Mouse (Mus musculus) gastrocnemius, adult 8-10 months (tissue): Measurements from ENCODE around the gene Sirt6. TPM values are rescaled to one million over a fixed set of nuclear protein-coding genes. Genes with fewer than 3 reads are reported as not detected.
"Not testable (repeated sequence)": the region's sequence is repeated elsewhere in the genome, so short reads cannot be mapped to it uniquely, and the experiment has no call there.

Experiments used
- DNase-seq, 2 experiments: peaks; one replicate each; pipeline ENCODE4 v3.0.0; 2022; ENCODE audit warnings: low spot score in 2 of 2
- total RNA-seq, 4 experiments: library from RNA; stranded (reverse); gene quantifications; 2 replicates each; pipeline ENCODE4 v1.2.4; 2022

Sirt6 gene
- 1 to 10 TPM; 3.1 to 5.4 (median 4.8) TPM for total RNA-seq

- peak; percentile 80 to 88 for DNase-seq
Observed at GRCm38 (mm10) chr10:81626994-81627835, at the start of gene Sirt6. Sirt6 (minus strand) TSS chr10:81627797.

- no peak for DNase-seq
Observed at GRCm38 (mm10) chr10:81656174-81656573, 28.6 kb upstream of the Sirt6 start.

- DNase-seq: no peak
Observed at GRCm38 (mm10) chr10:81655178-81655577, 27.6 kb upstream of the Sirt6 start.

- peak; percentile 71 to 75 for DNase-seq
Observed at GRCm38 (mm10) chr10:81648803-81649775, 21.5 kb upstream of the Sirt6 start, which contains the start of gene Gm10778. Gm10778 (plus strand) TSS chr10:81649059.

- DNase-seq: no peak
Observed at GRCm38 (mm10) chr10:81646015-81646555, 18.5 kb upstream of the Sirt6 start.

- no peak for DNase-seq
Observed at GRCm38 (mm10) chr10:81645391-81645790, 17.8 kb upstream of the Sirt6 start.

- DNase-seq: peak in 1 of 2 experiments; percentile 2
Observed at GRCm38 (mm10) chr10:81644716-81645115, 17.1 kb upstream of the Sirt6 start.

- no peak for DNase-seq
Observed at GRCm38 (mm10) chr10:81644162-81644561, 16.6 kb upstream of the Sirt6 start.

GRCm38 (mm10) chr10:81643449-81644055 lies 16.0 kb upstream of the Sirt6 start:
- peak; percentile 88 to 95 for DNase-seq

- no peak for DNase-seq
Observed at GRCm38 (mm10) chr10:81642648-81643448, 15.3 kb upstream of the Sirt6 start.

GRCm38 (mm10) chr10:81641978-81642647 lies 14.5 kb upstream of the Sirt6 start:
- DNase-seq: no peak

- DNase-seq: no peak
Observed at GRCm38 (mm10) chr10:81641566-81641965, 14.0 kb upstream of the Sirt6 start.

- not testable (repeated sequence) for DNase-seq
Observed at GRCm38 (mm10) chr10:81640825-81641224, 13.2 kb upstream of the Sirt6 start.

- no peak for DNase-seq
Observed at GRCm38 (mm10) chr10:81638101-81638500, 10.5 kb upstream of the Sirt6 start.

- no peak for DNase-seq
Observed at GRCm38 (mm10) chr10:81636338-81636737, 8.7 kb upstream of the Sirt6 start.

- peak in 1 of 2 experiments; percentile 64 for DNase-seq
Observed at GRCm38 (mm10) chr10:81633253-81634099, 5.9 kb upstream of the Sirt6 start.

GRCm38 (mm10) chr10:81628390-81628789 lies 793 bp upstream of the Sirt6 start, which contains the start of gene Ankrd24:
Ankrd24 (plus strand) TSS chr10:81628540.
- no peak for DNase-seq

GRCm38 (mm10) chr10:81627836-81628220 lies 231 bp upstream of the Sirt6 start:
- no peak for DNase-seq
